Mouse (Mus musculus): Measurements from ENCODE around the gene Rpl13. TPM values are rescaled to one million over a fixed set of nuclear protein-coding genes. Genes with fewer than 3 reads are reported as not detected.

The Rpl13 gene
- 1,438 to 1,564 TPM (median 1,556 TPM) in 4 replicates for total RNA-seq (2023)

DNA sequence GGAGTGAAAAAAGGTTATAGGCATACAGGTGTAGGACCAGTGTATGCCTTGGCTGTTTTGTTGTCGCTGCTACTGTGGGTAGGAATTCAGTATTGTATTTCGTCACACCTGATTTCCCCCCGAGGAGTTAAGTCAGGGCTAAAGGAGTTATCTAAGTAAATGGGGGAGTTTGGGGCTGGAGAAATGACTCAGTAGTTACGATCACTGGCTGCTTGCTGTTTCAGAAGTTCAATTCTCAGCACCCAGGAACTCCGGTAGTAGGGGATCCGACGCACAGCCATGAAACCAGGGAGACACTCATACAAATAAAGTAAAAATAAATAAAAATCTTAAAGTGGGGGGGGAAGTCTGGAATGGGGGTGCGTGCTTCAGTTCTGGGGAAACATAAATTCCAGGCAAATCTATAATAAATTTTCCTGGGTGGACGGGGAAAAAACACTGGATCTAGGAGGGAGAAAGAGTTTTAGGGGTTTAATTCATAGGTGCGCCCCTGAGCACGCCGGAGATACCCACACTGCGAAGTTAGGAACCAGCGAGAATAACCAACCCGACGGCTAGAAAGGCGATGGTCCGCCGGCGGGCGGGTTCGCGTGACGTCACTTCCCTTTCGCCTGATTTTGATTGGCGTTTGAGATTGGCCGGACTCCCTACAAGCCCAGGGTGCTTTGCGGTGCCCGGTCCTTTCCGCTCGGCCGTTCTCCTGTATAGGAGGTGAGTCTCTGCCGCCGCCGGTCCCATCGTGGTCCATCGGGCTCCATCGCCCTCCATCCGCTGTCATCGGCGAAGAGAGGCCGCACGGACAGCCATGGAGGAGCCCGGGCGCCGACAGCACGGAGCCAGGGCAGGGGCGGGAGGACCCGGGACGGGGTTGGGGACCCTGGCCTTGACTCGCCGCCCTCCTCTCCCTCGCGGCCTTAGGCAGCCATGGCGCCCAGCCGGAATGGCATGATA lies at the start of gene Rpl13:
Gene Rpl13, plus strand, starts transcription at position 616 of the 951 bp plus-strand sequence.

DNA sequence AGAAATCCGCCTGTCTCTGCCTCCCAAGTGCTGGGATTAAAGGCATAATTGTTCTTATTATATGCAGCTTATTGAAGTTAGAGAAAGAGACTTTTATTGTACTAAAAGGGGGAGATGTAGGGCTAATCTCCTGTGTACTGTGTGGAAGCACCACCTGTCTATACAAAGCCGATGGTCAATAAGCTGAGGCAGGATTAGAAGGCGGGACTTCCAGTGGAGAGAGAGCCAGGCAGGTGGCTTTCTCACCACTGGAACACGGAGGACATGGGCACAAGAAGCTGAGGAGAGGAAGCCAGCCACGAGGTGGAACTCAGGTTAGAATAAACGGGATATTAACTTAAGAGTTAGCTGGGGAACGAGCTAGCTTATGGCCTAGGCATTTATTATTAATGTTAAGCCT lies 39.4 kb upstream of the Rpl13 start, which contains the start of gene Spg7:
Gene Spg7, plus strand, starts transcription at position 222 of the 400 bp plus-strand sequence.

DNA sequence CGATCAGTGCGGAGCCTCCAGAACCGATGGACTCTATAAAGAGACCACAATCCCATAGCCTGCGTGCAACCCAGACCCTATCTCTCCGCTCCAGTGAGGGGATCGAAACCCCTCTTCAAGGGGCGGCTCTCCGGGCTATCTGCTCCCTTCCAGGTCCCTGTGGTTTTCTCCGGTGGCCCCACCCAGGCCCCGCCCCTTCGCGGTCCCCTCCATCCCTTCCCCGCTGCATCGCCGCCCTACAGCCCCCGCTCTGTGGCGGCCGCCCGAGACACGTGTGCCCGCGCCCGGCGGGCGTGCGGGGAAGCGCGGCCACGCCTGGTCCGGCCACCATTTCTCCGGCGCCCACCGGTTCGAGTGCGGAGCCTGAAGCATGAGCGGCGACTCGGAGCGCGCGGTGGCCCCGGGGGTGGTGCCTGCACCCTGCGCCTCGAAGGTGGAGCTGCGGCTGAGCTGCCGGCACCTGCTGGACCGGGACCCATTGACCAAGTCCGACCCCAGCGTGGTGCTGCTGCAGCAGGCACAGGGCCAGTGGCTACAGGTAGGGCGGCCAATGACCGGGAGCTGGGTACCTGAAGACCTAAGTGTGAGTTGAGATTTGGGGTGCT lies 15.1 kb downstream of the Rpl13 start, which contains the start of gene Cpne7:
Gene Cpne7, plus strand, starts transcription at position 248 of the 605 bp plus-strand sequence.

Other genes with a start within 250 kb of the Rpl13 start
- 257 to 289 TPM (median 276 TPM) in 4 replicates for gene Ankrd11, start 60.1 kb upstream of the Rpl13 start, total RNA-seq (2023)
- 62.7 to 73.6 TPM (median 65.2 TPM) in 4 replicates for gene Spg7, start 39.4 kb upstream of the Rpl13 start, total RNA-seq (2023)
- not detected in 4 replicates for gene Cpne7, start 15.0 kb downstream of the Rpl13 start, total RNA-seq (2023)
- not detected in 4 replicates for gene Sult5a1, start 56.0 kb downstream of the Rpl13 start, total RNA-seq (2023)
- not detected in 4 replicates for gene Dpep1, start 83.9 kb downstream of the Rpl13 start, total RNA-seq (2023)
- 61.9 to 67.8 TPM (median 65.2 TPM) in 4 replicates for gene Chmp1a, start 110.4 kb downstream of the Rpl13 start, total RNA-seq (2023)
- 0.18 to 0.56 TPM in 2 of 4 replicates, not detected in the others for gene Spata33, start 110.5 kb downstream of the Rpl13 start, total RNA-seq (2023)
- gene Cdk10, start 122.5 kb downstream of the Rpl13 start, total RNA-seq (2023), result 57.4 to 62.6 TPM (median 58.3 TPM) in 4 replicates
- 11.2 to 13.8 TPM (median 13.3 TPM) in 4 replicates for gene Spata2l, start 133.9 kb downstream of the Rpl13 start, total RNA-seq (2023)
- 29.7 to 38.3 TPM (median 32.5 TPM) in 4 replicates for gene Zfp276, start 151.8 kb downstream of the Rpl13 start, total RNA-seq (2023)
- gene Vps9d1, start 152.0 kb downstream of the Rpl13 start, total RNA-seq (2023), result 33.3 to 38.8 TPM (median 36.4 TPM) in 4 replicates
- 85.7 to 89.4 TPM (median 85.9 TPM) in 4 replicates for gene Fanca, start 216.2 kb downstream of the Rpl13 start, total RNA-seq (2023)
- gene Spire2, start 230.4 kb downstream of the Rpl13 start, total RNA-seq (2023), result not detected in 4 replicates

All from B cell, adult 62 days (primary cell).